Mouse (Mus musculus) neutrophil, adult 83 days (primary cell): Measurements from ENCODE around the gene Olfr1306. TPM values are rescaled to one million over a fixed set of nuclear protein-coding genes. Genes with fewer than 3 reads are reported as not detected.

ENCODE experiments used
- total RNA-seq, 2 experiments: library from RNA; stranded (reverse); gene quantifications; one replicate each; pipeline ENCODE4 v1.2.4; 2023

Gene Olfr1306
- not detected for total RNA-seq

GRCm38 (mm10) chr2:111916171-111916570 is at the start of gene Olfr1306:
Gene Olfr1306, minus strand, starts transcription at chr2:111916271.

GRCm38 (mm10) chr2:111964844-111965243 is 48.8 kb upstream of the Olfr1306 start, which contains the start of gene Olfr1308:
Gene Olfr1308, minus strand, starts transcription at chr2:111964944.

GRCm38 (mm10) chr2:111949340-111949739 is 33.3 kb upstream of the Olfr1306 start, which contains the start of gene Olfr1307:
Gene Olfr1307, minus strand, starts transcription at chr2:111949440.

GRCm38 (mm10) chr2:111877049-111877448 is 39.0 kb downstream of the Olfr1306 start, which contains the start of gene Olfr1305:
Gene Olfr1305, minus strand, starts transcription at chr2:111877149.

Other genes starting within 250 kb of the Olfr1306 start
- gene Olfr1301, start 165.3 kb downstream of the Olfr1306 start, total RNA-seq = not detected
- not detected for gene Olfr1302, start 138.8 kb downstream of the Olfr1306 start, total RNA-seq
- gene Olfr1303, start 95.9 kb downstream of the Olfr1306 start, total RNA-seq = not detected
- gene Olfr1305, start 39.1 kb downstream of the Olfr1306 start, total RNA-seq = not detected
- under 1 TPM; 0.04 to 0.11 TPM for gene Olfr1307, start 33.2 kb upstream of the Olfr1306 start, total RNA-seq
- not detected for gene Olfr1308, start 48.7 kb upstream of the Olfr1306 start, total RNA-seq
- not detected for gene Olfr1309, start 74.0 kb upstream of the Olfr1306 start, total RNA-seq
- gene Olfr1310, start 96.4 kb upstream of the Olfr1306 start, total RNA-seq = not detected
- not detected for gene Olfr1311, start 108.1 kb upstream of the Olfr1306 start, total RNA-seq
- not detected for gene Olfr1312, start 134.0 kb upstream of the Olfr1306 start, total RNA-seq
- not detected for gene Olfr1313, start 161.6 kb upstream of the Olfr1306 start, total RNA-seq
- not detected for gene Olfr1314, start 180.5 kb upstream of the Olfr1306 start, total RNA-seq
- not detected for gene Olfr1315-ps1, start 199.2 kb upstream of the Olfr1306 start, total RNA-seq
- gene Olfr1316, start 218.7 kb upstream of the Olfr1306 start, total RNA-seq = not detected
- gene Olfr1317, start 224.1 kb upstream of the Olfr1306 start, total RNA-seq = not detected
- not detected for gene Olfr1318, start 237.9 kb upstream of the Olfr1306 start, total RNA-seq